Mouse (Mus musculus) frontal cortex, postnatal 25 days (tissue): Measurements from ENCODE around the gene Sik3.
"Not testable (repeated sequence)": the region's sequence is repeated elsewhere in the genome, so short reads cannot be mapped to it uniquely, and the experiment has no call there.

Experiments used
- DNase-seq, 2 experiments: peaks; one replicate each; pipeline ENCODE4 v3.0.0; 2022; ENCODE audit warnings: low spot score in 2 of 2

The Sik3 gene

GRCm38 (mm10) chr9:46058065-46058464 lies 45.4 kb downstream of the Sik3 start:
- DNase-seq: no peak

DNA sequence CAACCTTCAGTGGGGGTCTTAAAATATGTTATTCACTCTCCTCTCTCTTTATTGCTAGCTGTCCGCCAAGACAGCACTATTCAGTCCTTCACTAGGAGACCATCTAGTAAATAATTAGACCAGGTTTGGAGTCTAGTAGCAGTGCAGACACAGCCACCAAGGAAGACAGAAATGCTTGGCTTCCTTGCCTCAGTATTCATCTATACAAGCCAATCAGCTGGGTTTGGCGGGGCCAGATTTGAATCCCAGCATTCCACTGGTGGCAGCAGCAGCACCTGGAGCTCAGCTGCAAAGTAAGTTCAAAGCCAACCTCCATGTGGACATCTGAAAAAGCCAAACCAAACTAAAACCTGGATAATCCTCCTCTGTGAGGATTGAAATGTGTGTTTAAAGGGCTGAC lies 47.6 kb downstream of the Sik3 start:
- DNase-seq: no peak

- no peak for DNase-seq
Measured at GRCm38 (mm10) chr9:46061696-46062425, 49.2 kb downstream of the Sik3 start.

DNA sequence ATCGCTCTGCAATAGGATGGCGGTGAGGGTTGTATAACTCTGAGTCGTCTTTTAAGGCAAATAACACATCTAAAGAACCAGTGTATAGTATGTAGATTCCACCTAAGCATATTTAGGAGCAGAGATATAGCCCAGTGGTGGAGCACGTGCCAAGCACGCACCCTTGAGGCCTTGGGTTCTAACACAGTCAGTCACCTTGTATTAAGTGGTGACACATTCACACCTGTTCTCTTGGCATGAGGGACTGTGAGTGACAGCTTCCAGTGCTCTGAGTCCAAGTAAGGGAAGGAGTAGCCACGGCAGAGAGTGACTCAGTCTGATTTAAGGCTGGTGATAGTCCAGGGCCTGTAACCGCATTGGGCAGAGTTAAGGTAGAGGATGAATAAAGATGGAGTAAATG lies 51.7 kb downstream of the Sik3 start:
- no peak for DNase-seq

DNA sequence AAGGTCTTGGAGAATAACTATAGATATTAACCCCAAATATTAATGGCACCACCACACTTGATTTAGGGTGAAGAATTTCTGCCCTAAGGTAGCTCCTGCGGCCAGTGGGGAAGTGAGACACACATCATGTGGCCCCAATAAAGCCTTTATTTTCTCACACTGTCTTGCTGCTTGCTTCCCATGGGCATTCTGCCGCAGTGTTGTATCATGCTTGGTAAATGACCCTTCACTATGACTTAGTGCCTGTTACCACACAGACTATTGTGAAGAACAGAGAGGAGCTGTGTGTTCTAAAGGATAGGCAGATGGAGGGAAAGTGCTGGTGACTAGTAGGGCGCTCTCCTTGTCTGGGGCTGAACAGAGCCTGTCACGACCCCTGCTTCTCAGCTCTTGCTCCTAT lies 54.1 kb downstream of the Sik3 start:
- no peak for DNase-seq

DNA sequence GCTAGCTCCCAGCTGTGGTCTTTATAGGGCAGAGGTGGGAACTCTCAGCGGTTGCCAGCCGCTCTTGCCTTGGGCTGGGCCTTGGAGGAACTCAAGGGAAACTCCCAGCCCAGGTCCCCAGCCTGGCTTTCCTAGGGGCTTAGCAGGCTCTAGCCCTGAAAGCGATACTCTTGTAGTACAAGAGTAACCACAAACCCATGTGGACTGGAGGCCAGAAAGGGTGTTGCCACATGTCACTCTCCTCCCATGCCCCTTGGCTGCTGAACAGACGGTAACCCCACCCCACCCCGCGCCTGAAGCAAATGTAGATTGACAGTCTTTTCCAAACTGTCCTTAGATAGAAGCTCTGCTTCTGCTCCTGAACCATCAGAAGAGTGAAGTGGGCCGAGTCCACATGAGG lies 55.1 kb downstream of the Sik3 start:
- no peak for DNase-seq

DNA sequence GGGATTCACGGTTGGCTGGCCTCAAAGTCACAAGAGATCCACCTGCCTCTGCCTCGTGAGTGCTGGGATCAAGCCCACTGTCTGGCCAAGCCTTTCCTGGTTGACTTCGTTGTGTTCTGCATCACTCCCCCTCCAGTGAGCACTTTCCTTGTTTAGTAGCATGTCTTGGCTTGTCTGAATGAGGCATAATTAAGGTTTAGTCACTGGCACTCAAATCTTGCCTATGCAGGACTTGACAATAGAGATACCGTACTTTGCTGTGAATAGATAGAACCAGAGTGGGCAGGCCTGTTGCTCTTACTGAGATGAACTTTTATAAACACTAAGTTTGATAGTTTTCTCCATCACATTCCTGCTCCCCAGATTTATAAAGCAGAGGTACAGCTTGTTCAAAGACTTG lies 56.4 kb downstream of the Sik3 start:
- DNase-seq: no peak

DNA sequence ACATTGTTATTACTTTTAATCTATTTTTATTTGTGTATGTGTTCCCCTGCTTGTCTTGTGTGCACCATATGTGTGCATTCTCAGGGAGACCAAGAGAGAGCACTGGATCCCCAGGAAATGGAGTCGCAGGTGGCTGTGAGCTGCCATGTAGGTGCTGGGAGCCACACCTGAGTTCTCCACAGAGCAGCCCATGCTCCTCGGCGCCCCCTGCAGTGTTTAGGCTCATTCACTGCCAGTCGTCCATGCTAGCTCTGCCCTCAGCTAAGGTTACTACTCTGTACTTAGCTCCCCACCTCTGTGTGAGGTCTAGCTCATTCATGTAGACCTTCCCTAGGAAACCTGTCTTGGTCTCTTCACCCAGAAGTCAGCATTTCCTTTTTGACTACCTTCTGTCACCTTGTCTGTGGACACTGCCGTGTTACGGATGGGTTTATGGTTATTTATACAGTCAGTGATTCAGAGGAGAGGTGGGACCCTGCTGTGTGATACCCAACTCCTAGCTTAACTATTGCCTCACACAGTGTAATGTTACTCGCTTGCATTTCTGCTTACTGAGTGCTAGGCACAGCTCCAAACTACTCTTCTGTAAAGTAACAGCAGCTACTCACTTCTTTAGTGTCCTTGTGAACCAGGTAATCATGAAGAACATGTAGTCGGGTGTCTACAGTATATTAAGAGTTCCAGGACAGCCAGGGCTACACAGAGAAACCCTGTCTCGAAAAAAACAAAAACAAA lies 59.6 kb downstream of the Sik3 start:
- no peak for DNase-seq

DNA sequence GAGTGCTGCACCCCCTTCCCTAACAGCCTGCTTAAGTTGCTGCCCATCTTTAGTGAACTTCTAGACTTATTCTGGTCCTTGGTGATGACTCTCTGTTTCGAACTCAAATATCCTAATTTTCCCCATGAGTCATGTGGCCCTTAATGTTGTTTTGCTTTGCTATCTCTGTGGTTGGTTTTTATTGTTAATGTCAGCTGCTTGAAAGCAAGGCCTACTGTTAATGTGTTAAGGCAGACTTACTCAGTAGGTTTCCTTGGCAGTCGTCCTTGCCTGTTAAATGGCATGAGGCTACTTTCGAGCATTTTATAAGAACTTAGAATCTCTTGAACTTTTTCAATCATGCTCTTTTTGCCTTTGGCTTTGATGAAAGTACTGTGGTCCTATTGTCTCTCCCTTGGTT lies 60.8 kb downstream of the Sik3 start:
- DNase-seq: no peak

DNA sequence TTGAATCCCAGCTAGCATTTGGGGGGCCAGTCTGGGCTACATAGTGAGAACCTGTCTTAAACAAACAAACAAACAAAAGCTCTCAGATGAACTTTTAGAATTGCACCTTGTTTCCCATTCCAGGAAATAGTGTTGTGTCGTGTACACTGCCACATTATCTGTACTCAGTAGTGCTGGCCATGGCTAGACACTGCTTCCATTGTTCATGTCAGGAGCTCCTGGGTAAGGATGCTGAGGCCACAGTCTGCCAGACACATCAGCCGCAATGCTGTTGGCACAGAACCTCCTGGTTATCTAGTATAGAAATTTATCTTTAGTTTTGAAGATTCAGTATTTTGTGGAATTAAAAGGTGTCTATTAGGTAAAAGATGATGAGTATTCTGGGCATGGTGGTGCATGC lies 63.0 kb downstream of the Sik3 start:
- no peak for DNase-seq

GRCm38 (mm10) chr9:46082381-46082821 lies 69.8 kb downstream of the Sik3 start:
- no peak for DNase-seq

DNA sequence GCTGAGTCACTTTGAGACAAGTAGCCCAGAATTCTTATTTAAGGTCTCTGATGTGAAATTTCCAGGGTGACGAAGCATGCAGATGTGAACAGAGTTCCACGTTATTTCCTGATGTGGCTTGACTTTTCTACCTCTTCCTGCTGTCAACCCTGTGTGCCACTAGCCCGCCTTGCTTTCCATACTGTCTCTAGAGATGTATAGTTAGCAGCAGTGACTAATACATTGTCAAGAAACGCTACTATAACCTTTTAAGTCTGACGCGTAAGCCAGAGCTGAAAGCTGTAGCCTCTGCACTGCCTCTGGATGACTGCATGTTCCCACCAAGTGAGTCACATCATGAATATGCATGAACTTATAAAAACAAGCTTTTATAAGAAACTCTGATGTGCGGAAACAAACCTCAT lies 70.9 kb downstream of the Sik3 start:
- DNase-seq: no peak

- DNase-seq: no peak
Measured at GRCm38 (mm10) chr9:46085898-46086297, 73.3 kb downstream of the Sik3 start.

- DNase-seq: no peak
Measured at GRCm38 (mm10) chr9:46086826-46087225, 74.2 kb downstream of the Sik3 start.

DNA sequence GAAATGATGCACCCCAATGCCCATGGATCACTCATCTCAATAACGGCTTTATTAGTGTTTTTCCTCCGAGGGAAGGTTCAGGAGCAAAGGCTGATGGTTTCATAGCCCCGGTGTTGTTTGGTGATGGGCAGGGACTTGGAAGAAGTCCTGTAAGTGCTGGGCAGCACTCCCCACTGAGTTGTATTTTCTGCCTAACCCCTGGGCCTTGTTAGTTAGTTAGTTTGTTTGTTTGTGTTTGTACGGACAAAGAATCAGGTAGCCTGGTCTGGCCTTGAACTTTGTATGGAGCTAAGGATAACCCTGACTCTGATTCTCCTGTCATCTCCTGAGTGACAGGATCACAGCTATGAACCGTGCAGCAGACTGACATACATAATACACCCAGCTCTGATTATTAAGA lies 74.8 kb downstream of the Sik3 start:
- no peak for DNase-seq

- DNase-seq: no peak
Measured at GRCm38 (mm10) chr9:46088722-46089121, 76.1 kb downstream of the Sik3 start.

DNA sequence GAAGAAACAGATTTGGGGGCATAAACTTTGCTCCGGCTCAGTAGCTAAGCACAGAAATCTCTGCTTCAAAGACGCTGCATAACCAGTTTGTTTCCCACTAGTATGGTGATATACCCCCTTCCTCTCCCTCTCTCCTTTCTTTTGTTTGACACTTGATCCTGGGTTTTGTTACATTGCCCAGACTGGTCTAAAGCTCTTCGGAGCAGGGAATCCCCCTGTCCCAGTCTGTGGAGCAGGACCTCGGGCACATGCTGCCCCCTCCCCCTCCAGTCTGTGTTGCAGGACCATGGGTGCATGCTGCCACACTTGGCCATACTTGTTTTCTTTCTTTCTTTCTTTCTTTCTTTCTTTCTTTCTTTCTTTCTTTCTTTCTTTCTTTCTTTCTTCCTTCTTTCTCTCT lies 77.4 kb downstream of the Sik3 start:
- DNase-seq: no peak

GRCm38 (mm10) chr9:46091157-46091556 lies 78.5 kb downstream of the Sik3 start:
- DNase-seq: not testable (repeated sequence)

DNA sequence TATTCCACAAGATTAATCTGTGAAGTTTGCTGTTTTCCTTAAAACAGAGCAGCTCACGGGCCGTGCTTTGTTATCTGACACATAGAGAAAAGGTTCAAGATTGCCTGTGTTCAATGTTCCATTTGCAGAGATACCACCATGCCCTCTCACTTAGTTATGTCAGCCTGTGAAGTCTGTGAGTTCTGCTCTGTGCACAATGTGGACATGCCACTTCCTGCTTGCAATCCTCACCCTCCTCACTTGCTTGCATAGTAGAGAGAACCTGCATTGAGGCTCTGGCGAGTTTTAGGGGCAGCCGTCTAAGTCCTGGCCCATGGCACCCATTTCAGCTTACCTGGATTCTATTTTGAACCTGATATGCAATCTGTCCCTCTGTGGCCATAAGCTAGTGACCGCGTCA lies 80.0 kb downstream of the Sik3 start:
- no peak for DNase-seq

DNA sequence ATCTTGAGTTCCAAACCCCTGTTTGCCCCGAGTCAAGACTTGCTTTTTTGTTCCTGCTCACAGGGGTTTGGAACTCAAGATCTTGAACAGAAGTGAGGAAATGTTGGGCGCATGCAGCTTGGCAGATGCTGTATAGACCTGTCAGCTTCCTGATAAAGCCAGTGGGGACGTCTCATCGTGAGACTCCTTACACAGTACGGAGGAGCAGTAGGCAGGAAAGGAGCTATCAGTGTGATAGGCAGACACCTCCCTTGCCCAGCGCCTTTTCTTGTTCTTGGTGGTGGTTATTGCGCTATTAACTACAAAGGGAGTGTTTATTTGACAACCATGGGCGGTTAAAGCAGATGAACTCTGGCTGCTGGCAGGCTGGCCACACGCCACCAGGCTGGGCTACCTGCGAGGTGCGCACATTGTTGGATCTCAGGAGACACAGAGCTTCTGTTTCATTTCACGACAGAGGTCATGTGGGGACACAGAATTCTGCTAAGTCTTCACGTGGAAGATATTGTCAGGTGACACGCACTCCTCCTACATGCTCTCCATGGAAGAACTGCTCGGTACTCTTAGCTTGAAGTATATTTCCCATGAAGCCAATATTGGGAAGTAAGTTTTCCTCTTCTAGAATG lies 85.9 kb downstream of the Sik3 start:
- no peak for DNase-seq

DNA sequence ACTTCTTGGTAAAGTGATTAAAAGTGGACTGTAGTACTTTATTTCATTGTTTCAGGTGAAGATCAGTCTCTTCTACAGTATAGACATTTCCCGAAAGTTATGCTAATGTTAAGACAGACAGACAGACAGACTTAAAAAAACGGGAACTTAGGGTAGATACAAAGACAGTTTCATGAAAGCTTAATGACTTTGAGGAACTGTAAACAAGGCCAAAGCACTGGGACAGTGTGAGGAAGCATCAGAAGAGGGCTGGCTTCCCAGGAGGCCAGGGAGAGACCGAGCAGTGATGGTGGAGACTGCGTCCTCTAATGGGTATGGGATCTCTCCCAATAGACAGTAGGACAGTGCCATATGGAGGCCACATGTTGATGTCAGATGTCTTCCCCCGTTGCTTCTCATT lies 86.5 kb downstream of the Sik3 start:
- no peak for DNase-seq

DNA sequence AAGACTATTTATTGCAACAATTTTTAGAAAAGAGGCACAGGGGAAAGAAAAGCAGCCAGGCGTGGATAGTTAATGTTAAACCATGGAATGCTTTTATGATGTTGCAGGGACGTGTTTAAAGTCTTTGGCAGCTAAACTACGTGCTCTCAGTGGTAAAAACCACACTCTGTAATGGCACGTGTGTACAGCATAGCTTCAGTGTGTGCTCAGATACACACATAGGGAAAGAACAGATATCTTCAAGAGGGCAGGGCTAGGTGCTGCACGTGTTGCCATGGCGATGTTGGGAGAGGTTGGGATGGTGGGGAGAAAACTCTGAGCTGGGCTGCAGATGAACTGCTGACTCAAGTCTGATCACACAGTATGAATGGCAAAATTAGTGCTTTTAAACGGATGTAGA lies 90.5 kb downstream of the Sik3 start:
- DNase-seq: no peak

- no peak for DNase-seq
Measured at GRCm38 (mm10) chr9:46106105-46106504, 93.5 kb downstream of the Sik3 start.
